Mouse (Mus musculus) G1E (cell line): ENCODE measurements at regions not wholly inside any gene's neighbourhood (a gene's known extent, or its start where the extent isn't known, plus 50 kb on each side); places are given as distances from the start of the nearest gene placed in this dataset.

Experiments
- CTCF ChIP-seq: IDR thresholded peaks from 2 replicates; pipeline ENCODE4 v1.5.1; 2012; ENCODE audit warnings: low read depth, low read length, inconsistent platforms, mixed read lengths
- GATA1 ChIP-seq: IDR thresholded peaks from 2 replicates; pipeline ENCODE4 v1.6.1; 2012; ENCODE audit warnings: borderline replicate concordance, low read length, inconsistent platforms, mixed read lengths
- POLR2AphosphoS5 ChIP-seq: IDR thresholded peaks from 2 replicates; pipeline ENCODE4 v1.6.1; 2012; ENCODE audit warnings: low read depth, low read length, inconsistent platforms; ENCODE audit not compliant: insufficient replicate concordance
- TAL1 ChIP-seq: conservative IDR thresholded peaks from 2 replicates; pipeline ENCODE4 v1.6.1; 2012; ENCODE audit warnings: low read depth, low read length, inconsistent platforms, mixed read lengths

DNA sequence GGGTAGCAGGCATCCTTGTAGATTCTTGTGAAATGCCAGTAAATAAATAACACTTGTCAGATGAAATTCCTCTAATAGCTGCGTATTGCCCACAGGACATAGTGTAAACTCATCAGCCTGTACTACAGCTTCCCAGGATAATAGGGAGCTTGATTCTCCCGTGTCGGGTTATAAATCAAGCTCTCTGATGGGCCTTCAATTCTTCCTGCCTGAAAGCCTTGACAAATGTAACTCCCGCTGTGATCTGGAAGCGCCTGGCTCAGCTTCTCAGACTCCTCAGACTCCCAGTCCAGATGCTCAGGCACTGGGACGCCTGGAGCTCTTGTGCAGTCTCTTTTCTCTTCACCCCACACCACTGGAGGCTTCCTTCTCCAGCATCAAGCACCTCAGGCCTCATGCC lies 151.3 kb downstream of the Fam76b start:
- TF ChIP-seq CTCF (no peak), GATA1 (no peak), TAL1 (no peak), POLR2AphosphoS5 (no peak)
